Mouse (Mus musculus) forebrain, embryonic 11.5 days (tissue): ENCODE measurements around the gene Kremen1. TPM values are rescaled to one million over a fixed set of nuclear protein-coding genes. Genes with fewer than 3 reads are reported as not detected.

Experiments
- ATAC-seq: fragments of 200-750 bp; cut with Nextera tagmentation; replicated peaks from 2 replicates; pipeline ENCODE4 v1.8.0; 2017; ENCODE audit warnings: moderate TSS enrichment; ENCODE audit not compliant: low FRiP score
- DNase-seq: peaks from one replicate; pipeline ENCODE4 v3.0.0-alpha.2; 2017; ENCODE audit warnings: low spot score
- H3K27ac ChIP-seq: fragments of 300-500 bp; sonication (generic); 2 replicates; pipeline ENCODE4 v1.5.1; 2014; ENCODE audit warnings: low read depth, low read length
- H3K27me3 ChIP-seq: fragments of 300-500 bp; sonication (generic); 2 replicates; pipeline ENCODE4 v1.6.1; 2014; ENCODE audit warnings: mild to moderate bottlenecking, low read length, mixed read lengths; ENCODE audit not compliant: control insufficient read depth, insufficient read depth
- H3K36me3 ChIP-seq: fragments of 300-500 bp; sonication (generic); 2 replicates; pipeline ENCODE4 v1.6.1; 2014; ENCODE audit warnings: mild to moderate bottlenecking, low read length, moderate library complexity, mixed read lengths; ENCODE audit not compliant: control insufficient read depth, insufficient read depth
- H3K4me1 ChIP-seq: fragments of 300-500 bp; sonication (generic); replicated peaks from 2 replicates; pipeline ENCODE4 v1.6.1; 2014; ENCODE audit warnings: low read length, mixed read lengths; ENCODE audit not compliant: control insufficient read depth, insufficient read depth
- H3K4me2 ChIP-seq: fragments of 300-500 bp; sonication (generic); 2 replicates; pipeline ENCODE4 v1.6.1; 2014; ENCODE audit warnings: low read depth, mild to moderate bottlenecking, low read length, moderate library complexity, mixed read lengths; ENCODE audit not compliant: severe bottlenecking
- H3K4me3 ChIP-seq: fragments of 300-500 bp; sonication (generic); 2 replicates; pipeline ENCODE4 v1.5.1; 2014; ENCODE audit warnings: low read depth, low read length
- H3K9ac ChIP-seq: fragments of 300-500 bp; sonication (generic); 2 replicates; pipeline ENCODE4 v1.6.1; 2014; ENCODE audit warnings: low read length
- H3K9me3 ChIP-seq: fragments of 300-500 bp; sonication (generic); 2 replicates; pipeline ENCODE4 v1.6.1; 2016; ENCODE audit warnings: low read length, mixed read lengths; ENCODE audit not compliant: control insufficient read depth
- WGBS: fragments of 180-500 bp; shearing (Covaris S2); extraction: QIAGEN DNeasy Blood & Tissue Kit; methylation state at CpG from one replicate; pipeline ENCODE4 v1.1.7; 2014; 5-methylcytosine and 5-hydroxymethylcytosine counted together
- polyA plus RNA-seq: library from polyadenylated mRNA; unstranded; fragments of >200 nt; fragmentation: Nextera tagmentation; extraction: Ambion mirVana; gene quantifications from 2 replicates; pipeline ENCODE4 v1.2.1, GENCODE M21; 2014

Gene Kremen1
- polyA plus RNA-seq, 1 experiment from 2014 or later: 10.8 TPM

DNA sequence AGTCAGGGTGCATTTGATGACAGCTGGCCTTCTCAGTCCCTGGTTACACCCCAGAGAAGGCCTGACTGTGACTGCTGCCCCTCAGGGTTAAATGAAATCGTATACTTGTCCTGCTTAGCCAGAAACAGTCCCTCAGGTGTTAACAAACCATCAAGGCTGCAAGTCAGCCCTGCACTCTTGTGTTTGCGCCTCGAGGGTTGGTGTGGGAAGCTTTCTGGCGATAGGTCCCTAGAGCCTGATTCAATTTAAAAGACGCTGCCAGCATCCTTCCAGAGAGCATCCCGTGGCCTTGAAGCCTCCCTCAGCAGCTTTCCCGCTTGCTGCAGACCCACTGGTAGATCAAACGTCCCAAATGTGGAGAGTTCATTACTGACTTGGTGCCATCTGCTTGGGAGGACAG is 82.0 kb downstream of the Kremen1 start:
- peaks cover 4% of the 10 kb centered on the region; the same call in 1 of the 2 replicates for H3K4me1 ChIP-seq
- no peak overlapping the region for H3K27ac ChIP-seq
- no peaks in the 10 kb centered on the region for H3K9me3 ChIP-seq
- H3K9ac ChIP-seq: no peak overlapping the region
- no peaks in the 10 kb centered on the region for H3K36me3 ChIP-seq
- no peak for DNase-seq
- 56% methylated on average over 8 of the region's 8 CpGs for WGBS
- no peaks in the 10 kb centered on the region for H3K27me3 ChIP-seq
- no peak overlapping the region for H3K4me2 ChIP-seq
- no peak overlapping the region for H3K4me3 ChIP-seq
- no peak for ATAC-seq

DNA sequence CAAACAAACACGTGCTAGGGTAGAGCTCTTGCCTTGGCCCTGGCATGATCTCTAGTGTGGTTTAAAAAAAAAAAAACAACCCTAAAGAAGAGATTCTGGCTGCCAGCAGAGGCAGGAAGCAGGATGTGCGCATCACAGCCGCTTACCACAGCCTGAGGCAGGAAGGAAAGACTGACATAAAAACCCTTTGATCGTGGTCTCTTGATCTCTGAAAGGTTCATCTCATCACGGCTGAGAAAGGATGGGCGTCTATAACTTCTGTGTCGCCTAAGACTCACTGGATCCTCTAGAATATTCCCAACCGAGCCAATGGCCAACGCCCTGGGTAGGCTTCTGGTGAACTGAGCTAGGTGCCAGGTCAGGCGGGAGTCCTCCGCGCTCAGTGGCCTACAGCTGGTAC is 84.2 kb downstream of the Kremen1 start:
- WGBS: 83% methylated on average over 12 of the region's 12 CpGs
- Histone ChIP-seq H3K36me3 (no peaks in the 10 kb centered on the region), H3K27me3 (no peaks in the 10 kb centered on the region), H3K9ac (no peak overlapping the region), H3K4me1 (peaks cover 4% of the 10 kb centered on the region; the same call in 1 of the 2 replicates), H3K27ac (no peak overlapping the region), H3K4me3 (no peak overlapping the region), H3K4me2 (no peak overlapping the region), H3K9me3 (no peaks in the 10 kb centered on the region)
- no peak for DNase-seq
- no peak for ATAC-seq

DNA sequence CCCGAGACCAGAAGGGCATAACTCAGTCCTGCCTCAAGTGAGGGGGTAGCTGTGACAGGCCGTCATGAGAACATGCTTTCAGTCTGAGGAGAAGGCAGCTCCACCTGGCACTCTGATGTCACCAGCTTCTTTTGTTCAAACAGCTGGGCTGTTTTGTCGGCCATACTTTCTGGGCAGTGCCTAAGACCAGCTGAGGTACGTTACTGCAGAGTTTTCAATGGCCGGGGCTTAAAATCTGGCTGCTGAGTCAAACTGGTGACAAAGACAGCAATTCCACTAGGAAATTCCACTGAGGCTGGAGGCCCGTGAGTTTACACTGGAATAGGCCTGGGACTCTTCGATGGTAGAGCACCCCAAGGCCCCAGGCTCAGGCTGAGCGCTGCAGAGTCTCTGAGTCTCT is 84.7 kb downstream of the Kremen1 start:
- no peaks in the 10 kb centered on the region for H3K36me3 ChIP-seq
- no peak overlapping the region for H3K4me3 ChIP-seq
- ATAC-seq: no peak
- H3K4me1 ChIP-seq: peaks cover 4% of the 10 kb centered on the region; the same call in 1 of the 2 replicates
- H3K27me3 ChIP-seq: no peaks in the 10 kb centered on the region
- no peak overlapping the region for H3K9ac ChIP-seq
- DNase-seq: no peak
- H3K4me2 ChIP-seq: no peak overlapping the region
- no peaks in the 10 kb centered on the region for H3K9me3 ChIP-seq
- 75% methylated on average over 8 of the region's 8 CpGs for WGBS
- H3K27ac ChIP-seq: no peak overlapping the region

DNA sequence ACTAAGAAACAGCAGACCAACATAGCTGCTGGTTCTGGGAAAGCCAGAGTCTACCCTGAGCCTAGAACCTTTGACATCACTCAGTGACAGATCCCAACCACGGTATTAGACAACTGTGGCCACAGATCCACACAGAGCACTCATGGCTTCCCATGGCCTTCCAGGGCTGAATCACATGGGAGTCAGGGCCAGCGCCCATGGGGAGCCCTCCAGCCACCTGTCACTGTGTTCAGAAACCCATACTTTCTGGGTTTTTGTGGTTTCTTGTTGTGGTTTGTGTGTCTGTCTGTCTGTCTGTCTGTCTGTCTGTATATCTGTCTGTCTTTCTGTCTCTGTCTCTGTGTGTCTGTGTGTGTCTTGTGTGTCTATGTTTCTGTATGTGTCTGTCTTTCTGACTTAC is 85.5 kb downstream of the Kremen1 start:
- Histone ChIP-seq H3K36me3 (no peaks in the 10 kb centered on the region), H3K4me2 (no peak overlapping the region), H3K4me3 (no peak overlapping the region), H3K9me3 (no peaks in the 10 kb centered on the region), H3K27me3 (no peaks in the 10 kb centered on the region), H3K9ac (no peak overlapping the region), H3K27ac (no peak overlapping the region), H3K4me1 (peaks cover 4% of the 10 kb centered on the region; the same call in 1 of the 2 replicates)
- 84% methylated on average over 2 of the region's 2 CpGs for WGBS
- DNase-seq: no peak
- no peak for ATAC-seq

DNA sequence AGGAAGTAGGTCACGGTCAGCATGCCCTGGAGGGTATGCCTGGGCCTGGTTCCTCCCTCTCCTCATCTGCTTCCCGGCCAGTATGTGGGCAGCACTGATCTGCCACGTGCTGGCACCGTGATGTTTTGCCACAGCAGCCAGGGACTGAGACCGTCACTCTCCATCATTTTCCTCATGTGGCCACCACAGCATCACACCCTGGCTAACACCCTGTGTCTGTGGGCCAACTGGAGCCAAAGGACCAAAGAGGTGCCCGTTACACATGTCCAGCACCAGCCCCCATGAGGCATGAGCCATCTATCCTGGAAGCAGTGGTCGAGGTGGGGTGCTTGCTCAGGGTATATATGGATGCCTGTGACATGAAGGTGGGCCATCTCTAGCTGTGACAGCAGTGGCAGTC is 86.2 kb downstream of the Kremen1 start:
- ATAC-seq (no peak), DNase-seq (no peak)
- no peak overlapping the region for H3K27ac ChIP-seq
- H3K4me1 ChIP-seq: peaks cover 4% of the 10 kb centered on the region; the same call in 1 of the 2 replicates
- no peak overlapping the region for H3K4me2 ChIP-seq
- no peaks in the 10 kb centered on the region for H3K36me3 ChIP-seq
- H3K4me3 ChIP-seq: no peak overlapping the region
- WGBS: 89% methylated on average over 7 of the region's 7 CpGs
- no peaks in the 10 kb centered on the region for H3K27me3 ChIP-seq
- H3K9ac ChIP-seq: no peak overlapping the region
- H3K9me3 ChIP-seq: no peaks in the 10 kb centered on the region

DNA sequence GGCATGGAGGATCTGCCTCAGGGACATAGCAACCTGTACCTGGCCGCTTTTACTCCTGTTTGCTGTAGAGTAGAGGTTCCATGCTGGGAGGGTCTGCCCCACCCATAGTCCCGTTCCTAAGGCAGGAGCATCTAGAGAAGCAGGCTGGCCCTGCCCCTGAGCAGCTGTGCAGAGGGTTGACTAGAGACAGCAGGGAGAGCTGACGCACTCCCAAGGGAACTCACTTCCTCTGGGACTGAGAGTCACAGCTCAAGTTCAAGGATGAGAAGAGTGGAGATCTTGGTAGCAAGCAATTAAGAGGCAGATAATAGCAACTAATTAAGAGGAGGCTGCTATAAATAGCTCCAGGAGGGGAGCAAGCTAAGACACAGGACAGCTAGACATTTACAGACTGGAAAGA is 88.5 kb downstream of the Kremen1 start:
- Histone ChIP-seq H3K4me1 (peaks cover 4% of the 10 kb centered on the region; the same call in 1 of the 2 replicates), H3K36me3 (no peaks in the 10 kb centered on the region), H3K4me2 (no peak overlapping the region), H3K9me3 (no peaks in the 10 kb centered on the region), H3K9ac (no peak overlapping the region), H3K27ac (no peak overlapping the region), H3K4me3 (no peak overlapping the region), H3K27me3 (no peaks in the 10 kb centered on the region)
- 0 out of 2 replicates have a peak, but pooled peaks have one; percentile 21 for ATAC-seq
- 48% methylated on average over 3 of the region's 3 CpGs for WGBS
- DNase-seq: no peak

DNA sequence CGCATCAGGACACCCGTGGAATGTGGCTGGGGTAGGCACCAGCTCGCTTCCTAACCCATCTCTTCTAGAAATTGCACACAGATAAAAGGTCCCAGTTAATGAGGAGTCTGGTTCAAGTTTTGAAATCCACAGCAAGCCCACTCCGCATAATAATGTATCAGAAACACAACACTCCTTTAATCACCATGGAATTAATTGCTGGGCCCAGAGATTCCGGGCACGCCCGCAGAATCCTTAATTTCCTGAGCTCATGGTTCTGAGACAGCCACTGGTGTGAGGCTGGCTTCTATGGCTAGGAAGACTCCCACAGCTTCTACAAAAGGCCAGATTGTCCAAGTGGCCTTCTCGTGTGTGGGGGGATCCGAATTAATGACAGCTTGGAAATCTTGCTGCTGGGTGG is 94.0 kb downstream of the Kremen1 start:
- Histone ChIP-seq H3K4me3 (no peak overlapping the region), H3K9me3 (no peaks in the 10 kb centered on the region), H3K9ac (no peak overlapping the region), H3K27ac (no peak overlapping the region), H3K4me1 (peaks cover 16% of the 10 kb centered on the region; the same call in 1 of the 2 replicates), H3K4me2 (no peak overlapping the region), H3K27me3 (no peaks in the 10 kb centered on the region), H3K36me3 (no peaks in the 10 kb centered on the region)
- ATAC-seq (peak; percentile 51; the same call in 1 of the 2 replicates), DNase-seq (no peak)
- 53% methylated on average over 9 of the region's 9 CpGs for WGBS

DNA sequence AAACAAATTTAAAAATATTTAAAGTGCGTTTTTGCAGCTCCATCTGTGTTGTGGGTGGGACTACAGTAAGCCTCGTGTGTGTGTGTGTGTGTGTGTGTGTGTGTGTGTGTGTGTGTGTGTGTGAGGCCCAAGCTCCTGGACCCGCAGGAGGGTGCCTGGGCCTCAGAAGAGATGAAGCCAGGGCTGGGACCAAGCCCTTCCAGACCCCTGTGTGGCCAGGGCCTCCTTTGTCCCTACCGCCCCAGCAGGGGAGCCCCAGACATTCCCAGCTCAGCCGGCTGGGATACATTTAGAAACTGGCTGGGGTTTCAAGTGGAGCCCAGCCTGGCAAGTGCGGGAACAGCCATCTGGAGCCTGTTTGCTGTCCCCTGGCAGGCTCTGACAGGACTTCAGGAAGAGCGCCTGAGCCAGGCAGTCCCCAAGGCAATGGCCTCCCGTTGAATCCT is 95.9 kb downstream of the Kremen1 start:
- Histone ChIP-seq H3K4me1 (peaks cover 16% of the 10 kb centered on the region; the same call in 1 of the 2 replicates), H3K27ac (no peak overlapping the region), H3K4me3 (no peak overlapping the region), H3K27me3 (no peaks in the 10 kb centered on the region), H3K36me3 (no peaks in the 10 kb centered on the region), H3K9ac (peak overlapping the region; percentile 10; the same call in 1 of the 2 replicates), H3K4me2 (no peak overlapping the region), H3K9me3 (peaks cover 5% of the 10 kb centered on the region)
- no peak; the same call in 1 of the 2 replicates for ATAC-seq
- WGBS: 20% methylated on average over 8 of the region's 8 CpGs
- DNase-seq: peak; percentile 63

DNA sequence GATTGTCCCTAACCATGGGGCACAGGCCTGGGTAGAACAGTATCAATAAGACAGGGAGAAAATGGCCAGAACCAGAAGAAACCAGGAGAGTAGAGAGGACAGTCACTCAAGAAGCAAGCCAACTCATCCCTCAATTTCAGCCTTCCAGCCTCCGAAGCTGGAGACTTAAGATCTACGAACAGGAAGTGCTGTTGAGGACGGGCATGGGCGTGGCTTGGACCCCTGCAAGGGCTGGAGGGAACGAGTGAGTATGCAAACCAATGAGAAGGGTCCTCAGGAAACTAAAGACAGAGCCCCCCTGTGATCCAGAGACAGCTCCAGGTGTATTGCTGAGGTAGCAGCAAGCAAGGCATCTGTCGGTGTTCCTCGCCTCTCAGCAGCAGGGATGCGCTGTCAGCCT is 97.0 kb downstream of the Kremen1 start:
- H3K27ac ChIP-seq: no peak overlapping the region
- DNase-seq: no peak
- peaks cover 5% of the 10 kb centered on the region for H3K9me3 ChIP-seq
- no peak overlapping the region for H3K4me2 ChIP-seq
- H3K27me3 ChIP-seq: no peaks in the 10 kb centered on the region
- H3K4me3 ChIP-seq: no peak overlapping the region
- ATAC-seq: no peak
- 13% methylated on average over 8 of the region's 8 CpGs for WGBS
- H3K9ac ChIP-seq: no peak overlapping the region
- no peaks in the 10 kb centered on the region for H3K36me3 ChIP-seq
- peaks cover 16% of the 10 kb centered on the region; the same call in 1 of the 2 replicates for H3K4me1 ChIP-seq
